Mouse (Mus musculus): ENCODE data around the gene Gm1043. TPM values are rescaled to one million over a fixed set of nuclear protein-coding genes. Genes with fewer than 3 reads are reported as not detected.

Gene Gm1043
- polyA plus RNA-seq, 1 experiment from 2014 or later = 4.3 TPM

GRCm38 (mm10) chr5:37047206-37047915 lies 37.8 kb upstream of the Gm1043 start:
- WGBS = 66% methylated on average over 17 of the region's 17 CpGs
- H3K9me3 ChIP-seq (ENCODE audit: control insufficient read depth, low read length) = no peaks in the 10 kb centered on the region
- H3K27ac ChIP-seq (ENCODE audit: low read length) = no peak overlapping the region
- no peaks in the 10 kb centered on the region for H3K36me3 ChIP-seq (ENCODE audit: control insufficient read depth, insufficient read depth)
- no peak overlapping the region for H3K9ac ChIP-seq (replicated peaks; ENCODE audit: low read depth, low read length)
- peaks cover 16% of the 10 kb centered on the region for H3K4me1 ChIP-seq (replicated peaks; ENCODE audit: control insufficient read depth, insufficient read depth, low read length)
- no peak overlapping the region for H3K4me3 ChIP-seq (replicated peaks; ENCODE audit: low read length)
- no peak overlapping the region for H3K4me2 ChIP-seq (ENCODE audit: low read length)
- no peak for ATAC-seq
- H3K27me3 ChIP-seq (replicated peaks; ENCODE audit: control insufficient read depth, insufficient read depth, low read length) = no peaks in the 10 kb centered on the region

- Histone ChIP-seq H3K4me3 (replicated peaks; ENCODE audit: low read length) (no peak overlapping the region), H3K4me1 (replicated peaks; ENCODE audit: control insufficient read depth, insufficient read depth, low read length) (peaks cover 16% of the 10 kb centered on the region), H3K4me2 (ENCODE audit: low read length) (no peak overlapping the region), H3K27ac (ENCODE audit: low read length) (no peak overlapping the region), H3K27me3 (replicated peaks; ENCODE audit: control insufficient read depth, insufficient read depth, low read length) (no peaks in the 10 kb centered on the region), H3K9me3 (ENCODE audit: control insufficient read depth, low read length) (no peaks in the 10 kb centered on the region), H3K9ac (replicated peaks; ENCODE audit: low read depth, low read length) (no peak overlapping the region), H3K36me3 (ENCODE audit: control insufficient read depth, insufficient read depth) (no peaks in the 10 kb centered on the region)
- 78% methylated on average over 7 of the region's 7 CpGs for WGBS
- no peak for ATAC-seq
These were observed 37.2 kb upstream of the Gm1043 start for GRCm38 (mm10) chr5:37047992-37048391.

- Histone ChIP-seq H3K27me3 (replicated peaks; ENCODE audit: control insufficient read depth, insufficient read depth, low read length) (no peaks in the 10 kb centered on the region), H3K9ac (replicated peaks; ENCODE audit: low read depth, low read length) (no peak overlapping the region), H3K4me1 (replicated peaks; ENCODE audit: control insufficient read depth, insufficient read depth, low read length) (peaks cover 18% of the 10 kb centered on the region), H3K9me3 (ENCODE audit: control insufficient read depth, low read length) (no peaks in the 10 kb centered on the region), H3K4me2 (ENCODE audit: low read length) (no peak overlapping the region), H3K36me3 (ENCODE audit: control insufficient read depth, insufficient read depth) (no peaks in the 10 kb centered on the region), H3K4me3 (replicated peaks; ENCODE audit: low read length) (no peak overlapping the region), H3K27ac (ENCODE audit: low read length) (no peak overlapping the region)
- no peak for ATAC-seq
- 74% methylated on average over 2 of the region's 2 CpGs for WGBS
These were observed 36.1 kb upstream of the Gm1043 start for GRCm38 (mm10) chr5:37049111-37049510.

GRCm38 (mm10) chr5:37050521-37051373 lies 34.4 kb upstream of the Gm1043 start:
- H3K4me3 ChIP-seq (replicated peaks; ENCODE audit: low read length) = no peak overlapping the region
- 55% methylated on average over 9 of the region's 9 CpGs for WGBS

GRCm38 (mm10) chr5:37051374-37052100 lies 33.6 kb upstream of the Gm1043 start:
- Histone ChIP-seq H3K4me1 (replicated peaks; ENCODE audit: control insufficient read depth, insufficient read depth, low read length) (peaks cover 16% of the 10 kb centered on the region), H3K9me3 (ENCODE audit: control insufficient read depth, low read length) (no peaks in the 10 kb centered on the region), H3K27ac (ENCODE audit: low read length) (no peak overlapping the region), H3K9ac (replicated peaks; ENCODE audit: low read depth, low read length) (no peak overlapping the region), H3K27me3 (replicated peaks; ENCODE audit: control insufficient read depth, insufficient read depth, low read length) (no peaks in the 10 kb centered on the region), H3K36me3 (ENCODE audit: control insufficient read depth, insufficient read depth) (no peaks in the 10 kb centered on the region), H3K4me2 (ENCODE audit: low read length) (no peak overlapping the region), H3K4me3 (replicated peaks; ENCODE audit: low read length) (no peak overlapping the region)
- no peak for ATAC-seq
- 88% methylated on average over 16 of the region's 16 CpGs for WGBS

More at GRCm38 (mm10) chr5:37050521-37051373, 34.4 kb upstream of the Gm1043 start:
- Histone ChIP-seq H3K4me1 (replicated peaks; ENCODE audit: control insufficient read depth, insufficient read depth, low read length) (peaks cover 18% of the 10 kb centered on the region), H3K36me3 (ENCODE audit: control insufficient read depth, insufficient read depth) (no peaks in the 10 kb centered on the region), H3K27ac (ENCODE audit: low read length) (no peak overlapping the region), H3K4me2 (ENCODE audit: low read length) (no peak overlapping the region), H3K27me3 (replicated peaks; ENCODE audit: control insufficient read depth, insufficient read depth, low read length) (no peaks in the 10 kb centered on the region), H3K9me3 (ENCODE audit: control insufficient read depth, low read length) (no peaks in the 10 kb centered on the region), H3K9ac (replicated peaks; ENCODE audit: low read depth, low read length) (no peak overlapping the region)
- ATAC-seq = no peak

- 0 out of 2 replicates have a peak, but pooled peaks have one; percentile 16 for ATAC-seq
- Histone ChIP-seq H3K36me3 (ENCODE audit: control insufficient read depth, insufficient read depth) (no peaks in the 10 kb centered on the region), H3K4me3 (replicated peaks; ENCODE audit: low read length) (no peak overlapping the region), H3K27ac (ENCODE audit: low read length) (no peak overlapping the region), H3K4me1 (replicated peaks; ENCODE audit: control insufficient read depth, insufficient read depth, low read length) (peaks cover 12% of the 10 kb centered on the region), H3K4me2 (ENCODE audit: low read length) (no peak overlapping the region), H3K9ac (replicated peaks; ENCODE audit: low read depth, low read length) (no peak overlapping the region), H3K27me3 (replicated peaks; ENCODE audit: control insufficient read depth, insufficient read depth, low read length) (no peaks in the 10 kb centered on the region), H3K9me3 (ENCODE audit: control insufficient read depth, low read length) (no peaks in the 10 kb centered on the region)
- 54% methylated on average over 5 of the region's 5 CpGs for WGBS
These were observed 32.3 kb upstream of the Gm1043 start for GRCm38 (mm10) chr5:37052846-37053245.

- Histone ChIP-seq H3K4me1 (replicated peaks; ENCODE audit: control insufficient read depth, insufficient read depth, low read length) (peaks cover 12% of the 10 kb centered on the region), H3K27me3 (replicated peaks; ENCODE audit: control insufficient read depth, insufficient read depth, low read length) (no peaks in the 10 kb centered on the region), H3K4me3 (replicated peaks; ENCODE audit: low read length) (no peak overlapping the region), H3K9ac (replicated peaks; ENCODE audit: low read depth, low read length) (no peak overlapping the region), H3K36me3 (ENCODE audit: control insufficient read depth, insufficient read depth) (no peaks in the 10 kb centered on the region), H3K4me2 (ENCODE audit: low read length) (no peak overlapping the region), H3K27ac (ENCODE audit: low read length) (no peak overlapping the region), H3K9me3 (ENCODE audit: control insufficient read depth, low read length) (no peaks in the 10 kb centered on the region)
- WGBS = 96% methylated on average over 1 of the region's 1 CpGs
- no peak for ATAC-seq
These were observed 29.4 kb upstream of the Gm1043 start for GRCm38 (mm10) chr5:37055789-37056188.

- Histone ChIP-seq H3K36me3 (ENCODE audit: control insufficient read depth, insufficient read depth) (no peaks in the 10 kb centered on the region), H3K4me2 (ENCODE audit: low read length) (no peak overlapping the region), H3K9me3 (ENCODE audit: control insufficient read depth, low read length) (no peaks in the 10 kb centered on the region), H3K27ac (ENCODE audit: low read length) (no peak overlapping the region), H3K9ac (replicated peaks; ENCODE audit: low read depth, low read length) (no peak overlapping the region), H3K4me3 (replicated peaks; ENCODE audit: low read length) (no peak overlapping the region), H3K4me1 (replicated peaks; ENCODE audit: control insufficient read depth, insufficient read depth, low read length) (peaks cover 12% of the 10 kb centered on the region), H3K27me3 (replicated peaks; ENCODE audit: control insufficient read depth, insufficient read depth, low read length) (no peaks in the 10 kb centered on the region)
- 80% methylated on average over 3 of the region's 3 CpGs for WGBS
- ATAC-seq = no peak
These were observed 28.7 kb upstream of the Gm1043 start for GRCm38 (mm10) chr5:37056471-37056870.

- peaks cover 26% of the 10 kb centered on the region for H3K4me1 ChIP-seq (replicated peaks; ENCODE audit: control insufficient read depth, insufficient read depth, low read length)
- no peak overlapping the region for H3K9ac ChIP-seq (replicated peaks; ENCODE audit: low read depth, low read length)
- no peak overlapping the region for H3K4me2 ChIP-seq (ENCODE audit: low read length)
- no peaks in the 10 kb centered on the region for H3K27me3 ChIP-seq (replicated peaks; ENCODE audit: control insufficient read depth, insufficient read depth, low read length)
- H3K27ac ChIP-seq (ENCODE audit: low read length) = no peak overlapping the region
- 95% methylated on average over 8 of the region's 8 CpGs for WGBS
- H3K9me3 ChIP-seq (ENCODE audit: control insufficient read depth, low read length) = no peaks in the 10 kb centered on the region
- no peak overlapping the region for H3K4me3 ChIP-seq (replicated peaks; ENCODE audit: low read length)
- ATAC-seq = no peak
- no peaks in the 10 kb centered on the region for H3K36me3 ChIP-seq (ENCODE audit: control insufficient read depth, insufficient read depth)
These were observed 23.6 kb upstream of the Gm1043 start for GRCm38 (mm10) chr5:37061612-37062011.

Measured in forebrain, embryonic 16.5 days (tissue).